Mouse (Mus musculus) stomach, embryonic 15.5 days (tissue): ENCODE results near the gene Mcrip2. TPM values are rescaled to one million over a fixed set of nuclear protein-coding genes. Genes with fewer than 3 reads are reported as not detected.
A peak's percentile ranks its signal among the peaks of the same experiment; 100 is the strongest.

Source experiments
- ATAC-seq: fragments of 200-750 bp; cut with Nextera tagmentation; 2 replicates; pipeline ENCODE4 v1.8.0; 2017; ENCODE audit warnings: low read depth, moderate number of reproducible peaks, moderate TSS enrichment; ENCODE audit not compliant: insufficient read depth, low FRiP score
- H3K27ac ChIP-seq: fragments of 300-500 bp; sonication (generic); 2 replicates; pipeline ENCODE4 v1.5.1; 2015; ENCODE audit warnings: mild to moderate bottlenecking, inconsistent platforms
- H3K27me3 ChIP-seq: fragments of 300-500 bp; sonication (generic); replicated peaks from 2 replicates; pipeline ENCODE4 v1.6.1; 2015; ENCODE audit warnings: inconsistent platforms
- H3K36me3 ChIP-seq: fragments of 300-500 bp; sonication (generic); 2 replicates; pipeline ENCODE4 v1.6.1; 2015; ENCODE audit warnings: inconsistent platforms
- H3K4me1 ChIP-seq: fragments of 300-500 bp; sonication (generic); 2 replicates; pipeline ENCODE4 v1.6.1; 2015; ENCODE audit warnings: inconsistent platforms
- H3K4me2 ChIP-seq: fragments of 300-500 bp; sonication (generic); 2 replicates; pipeline ENCODE4 v1.6.1; 2015; ENCODE audit warnings: mild to moderate bottlenecking, inconsistent platforms
- H3K4me3 ChIP-seq: fragments of 300-500 bp; sonication (generic); replicated peaks from 2 replicates; pipeline ENCODE4 v1.5.1; 2015; ENCODE audit warnings: inconsistent platforms
- H3K9ac ChIP-seq: fragments of 300-500 bp; sonication (generic); 2 replicates; pipeline ENCODE4 v1.6.1; 2015; ENCODE audit warnings: inconsistent platforms
- H3K9me3 ChIP-seq: fragments of 300-500 bp; sonication (generic); 2 replicates; pipeline ENCODE4 v1.6.1; 2016; ENCODE audit warnings: inconsistent platforms
- WGBS: fragments of 180-500 bp; shearing (Covaris S2); methylation state at CpG from one replicate; pipeline ENCODE4 v1.1.7; 2015; 5-methylcytosine and 5-hydroxymethylcytosine counted together
- polyA plus RNA-seq: library from polyadenylated mRNA; unstranded; fragments of >200 nt; fragmentation: Nextera tagmentation; extraction: Ambion mirVana; gene quantifications from 2 replicates; pipeline ENCODE4 v1.2.1, GENCODE M21; 2015

The Mcrip2 gene
- polyA plus RNA-seq, 1 experiment from 2014 or later = 52.2 TPM

GRCm38 (mm10) chr17:25830806-25831431 is 37.6 kb downstream of the Mcrip2 start:
- H3K27ac ChIP-seq = no peak overlapping the region

GRCm38 (mm10) chr17:25830200-25830753 is 38.3 kb downstream of the Mcrip2 start:
- Histone ChIP-seq H3K27ac (peak overlapping the region; percentile 91; the same call in 1 of the 2 replicates), H3K4me2 (peak overlapping the region; percentile 95), H3K9ac (no peak overlapping the region), H3K4me3 (peak overlapping the region; percentile 89; the same call in 1 of the 2 replicates), H3K27me3 (no peaks in the 10 kb centered on the region), H3K9me3 (no peaks in the 10 kb centered on the region), H3K4me1 (peaks cover 61% of the 10 kb centered on the region), H3K36me3 (peaks cover 19% of the 10 kb centered on the region)
- ATAC-seq = no peak
- WGBS = 80% methylated on average over 4 of the region's 4 CpGs

More at GRCm38 (mm10) chr17:25830806-25831431, 37.6 kb downstream of the Mcrip2 start:
- peaks cover 19% of the 10 kb centered on the region for H3K36me3 ChIP-seq
- no peak for ATAC-seq
- H3K4me3 ChIP-seq = peak overlapping the region; percentile 89; the same call in 1 of the 2 replicates
- H3K9me3 ChIP-seq = no peaks in the 10 kb centered on the region
- H3K4me2 ChIP-seq = peak overlapping the region; percentile 95; the same call in 1 of the 2 replicates
- 83% methylated on average over 14 of the region's 14 CpGs for WGBS
- no peaks in the 10 kb centered on the region for H3K27me3 ChIP-seq
- no peak overlapping the region for H3K9ac ChIP-seq
- H3K4me1 ChIP-seq = peaks cover 64% of the 10 kb centered on the region

- Histone ChIP-seq H3K27ac (peak overlapping the region; percentile 91), H3K9me3 (no peaks in the 10 kb centered on the region), H3K4me3 (peak overlapping the region; percentile 61), H3K36me3 (peaks cover 19% of the 10 kb centered on the region), H3K9ac (peak overlapping the region; percentile 60; the same call in 1 of the 2 replicates), H3K4me2 (peak overlapping the region; percentile 75), H3K4me1 (peaks cover 61% of the 10 kb centered on the region), H3K27me3 (no peaks in the 10 kb centered on the region)
- 36% methylated on average over 8 of the region's 8 CpGs for WGBS
- no peak for ATAC-seq
Observed at GRCm38 (mm10) chr17:25829558-25830017, 39.0 kb downstream of the Mcrip2 start.

- ATAC-seq = peak; percentile 28
- H3K36me3 ChIP-seq = peaks cover 19% of the 10 kb centered on the region
- peaks cover 61% of the 10 kb centered on the region for H3K4me1 ChIP-seq
- H3K4me3 ChIP-seq = peak within 1 kb of the TSS; percentile 61
- H3K9me3 ChIP-seq = no peaks in the 10 kb centered on the region
- WGBS = under 1% methylated on average over 32 of the region's 32 CpGs
- H3K27me3 ChIP-seq = no peaks in the 10 kb centered on the region
- peak within 1 kb of the TSS; percentile 60; the same call in 1 of the 2 replicates for H3K9ac ChIP-seq
- H3K4me2 ChIP-seq = peak within 1 kb of the TSS; percentile 75
- peak within 1 kb of the TSS; percentile 91 for H3K27ac ChIP-seq
Observed at GRCm38 (mm10) chr17:25828712-25829557, 39.6 kb downstream of the Mcrip2 start, which contains the start of gene Jmjd8. TSS of gene Jmjd8 (plus strand) at chr17:25828867.

DNA sequence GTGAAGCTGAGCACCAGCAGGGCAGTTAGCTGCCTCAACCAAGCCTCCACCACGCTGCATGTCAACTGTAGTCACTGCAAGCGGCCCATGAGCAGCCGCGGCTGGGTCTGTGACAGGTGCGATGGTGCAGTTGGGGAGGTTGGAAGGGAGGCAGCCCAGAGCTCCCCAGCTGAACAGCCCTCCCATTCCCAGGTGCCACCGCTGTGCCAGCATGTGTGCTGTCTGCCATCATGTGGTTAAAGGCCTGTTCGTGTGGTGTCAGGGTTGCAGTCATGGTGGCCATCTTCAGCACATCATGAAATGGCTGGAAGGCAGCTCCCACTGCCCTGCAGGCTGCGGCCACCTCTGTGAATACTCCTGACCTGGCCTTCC is 40.4 kb downstream of the Mcrip2 start:
- no peak for ATAC-seq
- Histone ChIP-seq H3K9me3 (no peaks in the 10 kb centered on the region), H3K27me3 (no peaks in the 10 kb centered on the region), H3K4me2 (peak overlapping the region; percentile 75), H3K9ac (0 out of 2 replicates have a peak overlapping the region, but pooled peaks have one; percentile 14), H3K36me3 (peaks cover 19% of the 10 kb centered on the region), H3K4me3 (peak overlapping the region; percentile 61), H3K4me1 (peaks cover 59% of the 10 kb centered on the region), H3K27ac (peak overlapping the region; percentile 91; the same call in 1 of the 2 replicates)
- 84% methylated on average over 8 of the region's 8 CpGs for WGBS

- peaks cover 19% of the 10 kb centered on the region for H3K36me3 ChIP-seq
- H3K4me2 ChIP-seq = no peak overlapping the region
- H3K27ac ChIP-seq = 0 out of 2 replicates have a peak overlapping the region, but pooled peaks have one; percentile 91
- no peak for ATAC-seq
- H3K9me3 ChIP-seq = no peaks in the 10 kb centered on the region
- WGBS = 91% methylated on average over 22 of the region's 22 CpGs
- no peak overlapping the region for H3K9ac ChIP-seq
- no peaks in the 10 kb centered on the region for H3K27me3 ChIP-seq
- no peak overlapping the region for H3K4me3 ChIP-seq
- H3K4me1 ChIP-seq = peaks cover 59% of the 10 kb centered on the region
Observed at GRCm38 (mm10) chr17:25827546-25828222, 40.9 kb downstream of the Mcrip2 start.

GRCm38 (mm10) chr17:25827011-25827410 is 41.6 kb downstream of the Mcrip2 start:
- peaks cover 19% of the 10 kb centered on the region for H3K36me3 ChIP-seq
- peaks cover 57% of the 10 kb centered on the region for H3K4me1 ChIP-seq
- no peak overlapping the region for H3K4me2 ChIP-seq
- no peak for ATAC-seq
- no peak overlapping the region for H3K9ac ChIP-seq
- H3K4me3 ChIP-seq = no peak overlapping the region
- WGBS = 93% methylated on average over 13 of the region's 13 CpGs
- no peak overlapping the region for H3K27ac ChIP-seq
- 0 out of 2 replicates have a peak, but pooled peaks cover 4% of the 10 kb centered on the region for H3K27me3 ChIP-seq
- no peaks in the 10 kb centered on the region for H3K9me3 ChIP-seq

DNA sequence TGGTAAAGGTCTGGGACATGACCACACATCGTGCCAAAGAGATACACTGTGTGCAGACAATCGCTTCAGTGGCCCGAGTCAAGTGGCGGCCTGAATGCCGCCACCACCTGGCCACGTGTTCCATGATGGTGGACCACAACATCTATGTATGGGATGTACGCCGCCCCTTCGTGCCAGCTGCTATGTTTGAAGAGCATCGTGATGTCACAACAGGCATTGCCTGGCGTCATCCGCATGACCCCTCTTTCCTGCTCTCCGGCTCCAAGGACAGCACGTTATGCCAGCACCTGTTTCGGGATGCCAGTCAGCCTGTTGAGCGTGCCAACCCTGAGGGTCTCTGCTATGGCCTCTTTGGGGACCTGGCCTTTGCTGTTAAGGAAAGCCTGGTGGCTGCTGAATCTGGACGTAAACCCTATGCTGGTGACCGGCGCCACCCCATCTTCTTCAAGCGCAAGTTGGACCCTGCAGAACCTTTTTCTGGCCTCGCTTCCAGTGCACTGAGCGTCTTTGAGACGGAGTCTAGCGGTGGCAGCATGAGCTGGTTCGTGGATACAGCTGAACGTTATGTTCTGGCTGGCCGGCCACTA is 42.5 kb downstream of the Mcrip2 start:
- 94% methylated on average over 27 of the region's 27 CpGs for WGBS
- Histone ChIP-seq H3K4me2 (no peak overlapping the region), H3K9me3 (no peaks in the 10 kb centered on the region), H3K36me3 (peaks cover 14% of the 10 kb centered on the region), H3K27me3 (0 out of 2 replicates have a peak, but pooled peaks cover 4% of the 10 kb centered on the region), H3K27ac (no peak overlapping the region), H3K4me1 (peaks cover 48% of the 10 kb centered on the region), H3K9ac (no peak overlapping the region), H3K4me3 (no peak overlapping the region)
- ATAC-seq = no peak

GRCm38 (mm10) chr17:25825311-25825710 is 43.3 kb downstream of the Mcrip2 start:
- no peak overlapping the region for H3K4me2 ChIP-seq
- H3K9ac ChIP-seq = no peak overlapping the region
- ATAC-seq = no peak
- peaks cover 8% of the 10 kb centered on the region for H3K27me3 ChIP-seq
- WGBS = 87% methylated on average over 6 of the region's 6 CpGs
- no peak overlapping the region for H3K27ac ChIP-seq
- peaks cover 41% of the 10 kb centered on the region for H3K4me1 ChIP-seq
- peaks cover 6% of the 10 kb centered on the region; the same call in 1 of the 2 replicates for H3K36me3 ChIP-seq
- H3K4me3 ChIP-seq = no peak overlapping the region
- no peaks in the 10 kb centered on the region for H3K9me3 ChIP-seq

- no peak for ATAC-seq
- Histone ChIP-seq H3K4me1 (peaks cover 33% of the 10 kb centered on the region), H3K4me3 (peak overlapping the region; percentile 60), H3K9ac (no peak overlapping the region), H3K27me3 (peaks cover 15% of the 10 kb centered on the region), H3K9me3 (no peaks in the 10 kb centered on the region), H3K4me2 (peak overlapping the region; percentile 71), H3K36me3 (peaks cover 6% of the 10 kb centered on the region; the same call in 1 of the 2 replicates), H3K27ac (no peak overlapping the region)
- WGBS = 68% methylated on average over 16 of the region's 17 CpGs
Observed at GRCm38 (mm10) chr17:25824362-25825142, 44.0 kb downstream of the Mcrip2 start.
